Mouse (Mus musculus): ENCODE data around the gene Cx3cr1.
A peak's percentile ranks its signal among the peaks of the same experiment; 100 is the strongest.

Gene Cx3cr1

GRCm38 (mm10) chr9:119973281-119973680 is 96.4 kb downstream of the Cx3cr1 start:
- DNase-seq (ENCODE audit: low spot score): no peak

- DNase-seq (ENCODE audit: low spot score): no peak
Observed at GRCm38 (mm10) chr9:119972582-119972981, 97.1 kb downstream of the Cx3cr1 start.

GRCm38 (mm10) chr9:119972166-119972565 is 97.5 kb downstream of the Cx3cr1 start:
- DNase-seq (ENCODE audit: low spot score): no peak

- DNase-seq (ENCODE audit: low spot score): no peak
Observed at GRCm38 (mm10) chr9:119970763-119971656, 98.7 kb downstream of the Cx3cr1 start.

GRCm38 (mm10) chr9:119970221-119970620 is 99.5 kb downstream of the Cx3cr1 start:
- peak; percentile 57 for DNase-seq (ENCODE audit: low spot score)

GRCm38 (mm10) chr9:119969811-119970210 is 99.9 kb downstream of the Cx3cr1 start:
- DNase-seq (ENCODE audit: low spot score): no peak

DNA sequence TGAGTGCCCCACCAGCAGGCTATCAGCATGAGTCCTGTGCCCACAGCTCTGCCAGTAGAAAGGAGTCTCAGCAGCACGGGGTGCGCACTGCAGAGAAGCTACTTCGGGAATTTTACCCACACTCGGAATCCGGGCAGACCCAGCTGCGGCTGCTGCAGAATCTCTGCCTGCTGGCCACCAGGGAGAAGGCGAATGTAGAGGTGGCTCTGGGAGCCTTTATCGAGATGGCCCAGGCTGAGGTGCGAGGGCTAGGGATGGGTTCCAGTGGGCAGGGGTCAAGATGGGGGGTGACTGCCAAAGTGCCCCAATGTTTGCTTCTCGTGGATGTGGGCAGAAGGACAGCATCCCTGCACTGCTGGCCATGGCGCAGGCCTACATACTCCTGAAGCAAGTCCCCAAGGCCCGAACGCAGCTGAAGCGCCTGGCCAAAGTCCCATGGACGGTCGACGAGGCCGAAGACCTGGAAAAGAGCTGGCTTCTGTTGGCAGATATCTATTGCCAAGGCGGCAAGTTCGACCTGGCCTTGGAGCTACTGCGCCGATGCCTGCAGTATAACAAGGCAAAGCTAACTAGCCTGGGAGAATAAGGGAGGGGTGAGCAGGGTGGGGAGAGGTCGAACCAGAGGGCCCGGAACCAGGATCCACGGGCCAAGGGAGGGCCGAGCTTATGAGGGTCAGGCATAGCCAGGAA is 103.3 kb downstream of the Cx3cr1 start:
- no peak for DNase-seq (ENCODE audit: low spot score)

- no peak for DNase-seq (ENCODE audit: low spot score)
Observed at GRCm38 (mm10) chr9:119965186-119965585, 104.5 kb downstream of the Cx3cr1 start.

DNA sequence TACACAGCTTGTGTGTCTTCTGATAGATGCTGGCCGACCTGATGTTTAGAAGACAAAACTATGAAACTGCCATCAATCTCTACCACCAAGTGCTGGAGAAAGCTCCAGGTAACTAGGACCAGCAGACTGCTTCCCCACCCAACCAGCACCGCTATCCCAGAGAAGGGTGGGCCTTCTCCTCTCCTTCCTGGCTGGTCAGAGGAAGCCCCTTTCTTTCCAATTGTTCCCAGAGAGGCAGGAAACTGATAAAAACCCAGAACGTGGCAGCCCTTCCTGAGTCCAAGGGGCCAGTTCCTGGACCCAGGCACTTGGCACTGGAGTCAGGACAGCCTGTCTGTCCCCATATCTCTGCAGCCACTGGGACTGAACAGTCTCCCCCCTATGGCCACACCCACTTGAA is 105.5 kb downstream of the Cx3cr1 start:
- no peak for DNase-seq (ENCODE audit: low spot score)

- peak; percentile 87 for DNase-seq (ENCODE audit: low spot score)
Observed at GRCm38 (mm10) chr9:119962987-119963667, 106.6 kb downstream of the Cx3cr1 start.

- no peak for DNase-seq (ENCODE audit: low spot score)
Observed at GRCm38 (mm10) chr9:119962216-119962615, 107.5 kb downstream of the Cx3cr1 start.

DNA sequence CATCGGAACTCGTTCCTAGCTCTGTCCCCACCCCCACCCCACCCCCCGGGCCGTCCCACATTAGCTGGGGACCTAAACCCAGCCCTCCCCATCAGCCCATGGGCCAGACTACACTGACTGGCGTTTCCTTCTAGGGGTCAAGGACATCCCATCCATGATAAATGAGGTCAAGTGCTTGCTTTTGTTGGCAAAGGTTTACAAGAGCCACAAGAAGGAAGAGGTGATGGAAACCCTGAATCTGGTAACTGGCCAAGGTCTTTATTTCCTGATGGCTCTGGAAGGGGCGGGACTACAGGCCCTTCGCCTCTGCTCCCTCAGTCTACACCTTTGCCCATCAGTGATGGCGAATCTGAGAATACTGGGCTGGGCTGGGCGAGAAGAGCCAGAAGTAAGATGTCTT is 110.8 kb downstream of the Cx3cr1 start:
- DNase-seq (ENCODE audit: low spot score): no peak

GRCm38 (mm10) chr9:119951388-119951787 is 118.3 kb downstream of the Cx3cr1 start:
- DNase-seq (ENCODE audit: low spot score): no peak

GRCm38 (mm10) chr9:119950434-119950833 is 119.2 kb downstream of the Cx3cr1 start:
- DNase-seq (ENCODE audit: low spot score): peak; percentile 12

DNA sequence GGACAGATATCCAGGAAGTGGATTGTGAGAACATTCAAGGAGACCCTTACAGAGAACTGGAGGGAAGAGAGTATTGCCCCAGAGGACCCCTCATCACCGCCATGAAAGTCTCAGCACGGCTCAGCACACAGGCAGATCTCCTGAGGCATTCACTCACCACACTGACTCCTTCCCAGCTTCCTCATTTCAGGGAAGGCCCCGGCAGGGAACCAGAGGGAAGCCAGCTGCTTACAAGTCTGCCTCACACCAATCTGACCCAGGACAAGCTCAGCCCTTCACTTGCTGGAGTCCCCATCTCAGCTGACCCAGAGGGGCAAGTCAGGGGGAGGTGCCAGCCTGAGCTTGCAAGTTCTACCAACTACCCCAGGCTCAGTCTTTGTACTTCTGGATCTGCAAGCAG is 120.9 kb downstream of the Cx3cr1 start:
- no peak for DNase-seq (ENCODE audit: low spot score)

- no peak for DNase-seq (ENCODE audit: low spot score)
Observed at GRCm38 (mm10) chr9:119945173-119945900, 124.3 kb downstream of the Cx3cr1 start.

DNA sequence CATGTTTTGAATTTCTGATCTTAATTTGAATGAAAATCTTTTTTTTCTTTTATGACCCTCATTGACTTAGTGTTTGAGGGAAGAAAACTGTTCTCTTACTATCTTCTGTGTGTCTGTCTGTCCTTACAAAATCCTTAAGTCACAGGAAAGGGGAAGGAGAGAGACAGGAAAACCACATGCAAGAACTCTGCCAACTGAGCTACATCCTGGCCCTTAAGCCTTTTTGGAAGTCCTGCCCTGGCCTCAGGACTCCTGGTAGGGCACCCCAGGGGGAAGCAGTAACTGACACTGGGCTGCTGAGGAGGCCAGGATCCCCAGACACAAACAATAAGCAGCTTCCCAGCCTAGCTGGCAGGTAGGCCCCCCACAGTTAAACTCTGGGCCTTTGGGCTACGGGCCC is 126.4 kb downstream of the Cx3cr1 start:
- DNase-seq (ENCODE audit: low spot score): no peak

DNA sequence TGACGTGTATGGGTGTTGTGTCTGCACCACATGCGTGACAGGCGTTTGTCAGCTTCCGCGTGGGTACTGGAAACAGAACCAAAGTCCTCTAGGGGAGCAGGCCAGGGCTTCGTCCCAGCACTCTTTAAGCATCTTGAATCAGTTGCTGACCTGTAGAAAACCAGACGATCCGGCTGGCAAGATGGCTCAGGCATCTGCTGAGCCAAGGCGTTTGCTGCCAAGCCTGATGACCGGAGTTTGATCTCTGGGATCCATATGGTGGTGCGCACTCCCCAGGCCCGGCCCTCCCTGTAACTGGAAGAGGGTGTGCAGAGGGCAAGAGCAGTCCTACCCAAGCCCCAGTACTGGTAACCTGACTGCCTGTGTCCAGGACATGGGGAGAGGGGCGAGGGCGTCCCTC is 127.8 kb downstream of the Cx3cr1 start:
- DNase-seq (ENCODE audit: low spot score): no peak

GRCm38 (mm10) chr9:119941407-119941806 is 128.3 kb downstream of the Cx3cr1 start:
- DNase-seq (ENCODE audit: low spot score): no peak

GRCm38 (mm10) chr9:119939646-119940045 is 130.0 kb downstream of the Cx3cr1 start:
- peak; percentile 21 for DNase-seq (ENCODE audit: low spot score)

GRCm38 (mm10) chr9:119938496-119938895 is 131.2 kb downstream of the Cx3cr1 start:
- DNase-seq (ENCODE audit: low spot score): no peak

Measured in embryo, embryonic 10.5 days (tissue).